Mouse (Mus musculus): Measurements from ENCODE around the gene Dad1.

DNA sequence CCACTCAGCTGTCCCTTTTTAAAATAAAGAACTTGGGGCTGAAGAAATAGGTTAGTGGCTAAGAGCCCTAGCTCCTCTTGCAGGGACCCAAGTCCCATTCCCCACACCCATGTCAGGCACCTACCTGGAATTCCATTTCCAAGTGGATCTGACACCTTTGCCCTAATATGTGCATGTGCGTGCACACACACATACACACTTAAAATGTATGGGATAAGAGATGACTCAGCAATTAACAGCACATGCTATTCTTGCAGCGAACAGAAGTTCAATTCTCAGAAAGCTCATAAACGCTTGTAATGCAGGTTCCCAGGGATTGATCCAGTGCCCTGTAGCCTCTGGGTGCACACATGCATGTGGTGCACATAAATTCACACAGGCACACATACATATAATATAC, 15.7 kb upstream of the Dad1 start:
- TF ChIP-seq CTCF (IDR thresholded peaks at IDR 0.05; ENCODE audit: insufficient read depth, low read length) (no peak), POLR2A (IDR thresholded peaks at IDR 0.05; ENCODE audit: borderline replicate concordance, extremely low read depth, low read depth, low read length) (no peak)

Measured in lung, adult 2 months (tissue).